Mouse (Mus musculus): ENCODE results near the gene Tex22. TPM values are rescaled to one million over a fixed set of nuclear protein-coding genes. Genes with fewer than 3 reads are reported as not detected.

Gene Tex22
- total RNA-seq, 2 experiments from 2014 or later = 0.42 to 0.45 TPM

DNA sequence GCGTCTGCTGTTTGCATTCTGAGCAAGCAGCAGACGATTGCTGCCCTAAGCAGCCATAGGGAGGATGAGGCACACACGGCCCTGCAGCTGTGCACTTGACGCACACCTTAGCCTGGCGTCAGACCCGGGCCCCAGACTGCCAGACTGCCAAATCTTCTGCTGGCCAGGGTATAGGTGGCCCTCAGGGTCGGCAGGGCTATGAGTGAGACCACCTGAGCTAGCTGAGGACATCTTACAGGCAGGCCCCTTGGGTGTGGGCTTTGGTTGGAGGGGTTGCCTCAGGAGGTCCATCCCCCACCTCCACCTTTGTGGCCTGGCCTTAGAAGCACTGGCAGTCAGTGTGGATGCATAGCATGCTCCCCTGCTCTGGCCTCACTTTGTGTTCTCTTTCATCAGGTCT, 61.1 kb downstream of the Tex22 start:
- Histone ChIP-seq H3K27ac (peak overlapping the region; percentile 20), H3K4me3 (no peak overlapping the region)
- intact Hi-C loops (cut with DNase I) = no loop called here
- no peak for DNase-seq (ENCODE audit: extremely low spot score in 1 of 2, low spot score in 2 of 2)
- TF ChIP-seq CTCF (IDR thresholded peaks at IDR 0.05) = no peak

GRCm38 (mm10) chr12:113136492-113137020, 62.3 kb downstream of the Tex22 start:
- no peak for DNase-seq (ENCODE audit: extremely low spot score in 1 of 2, low spot score in 2 of 2)
- peak overlapping the region; percentile 25; the same call in 1 of the 2 replicates for H3K27ac ChIP-seq
- intact Hi-C loops (cut with DNase I) = no loop called here
- H3K4me3 ChIP-seq = no peak overlapping the region
- TF ChIP-seq CTCF (IDR thresholded peaks at IDR 0.05) = no peak; the same call in 1 of the 2 replicates

DNA sequence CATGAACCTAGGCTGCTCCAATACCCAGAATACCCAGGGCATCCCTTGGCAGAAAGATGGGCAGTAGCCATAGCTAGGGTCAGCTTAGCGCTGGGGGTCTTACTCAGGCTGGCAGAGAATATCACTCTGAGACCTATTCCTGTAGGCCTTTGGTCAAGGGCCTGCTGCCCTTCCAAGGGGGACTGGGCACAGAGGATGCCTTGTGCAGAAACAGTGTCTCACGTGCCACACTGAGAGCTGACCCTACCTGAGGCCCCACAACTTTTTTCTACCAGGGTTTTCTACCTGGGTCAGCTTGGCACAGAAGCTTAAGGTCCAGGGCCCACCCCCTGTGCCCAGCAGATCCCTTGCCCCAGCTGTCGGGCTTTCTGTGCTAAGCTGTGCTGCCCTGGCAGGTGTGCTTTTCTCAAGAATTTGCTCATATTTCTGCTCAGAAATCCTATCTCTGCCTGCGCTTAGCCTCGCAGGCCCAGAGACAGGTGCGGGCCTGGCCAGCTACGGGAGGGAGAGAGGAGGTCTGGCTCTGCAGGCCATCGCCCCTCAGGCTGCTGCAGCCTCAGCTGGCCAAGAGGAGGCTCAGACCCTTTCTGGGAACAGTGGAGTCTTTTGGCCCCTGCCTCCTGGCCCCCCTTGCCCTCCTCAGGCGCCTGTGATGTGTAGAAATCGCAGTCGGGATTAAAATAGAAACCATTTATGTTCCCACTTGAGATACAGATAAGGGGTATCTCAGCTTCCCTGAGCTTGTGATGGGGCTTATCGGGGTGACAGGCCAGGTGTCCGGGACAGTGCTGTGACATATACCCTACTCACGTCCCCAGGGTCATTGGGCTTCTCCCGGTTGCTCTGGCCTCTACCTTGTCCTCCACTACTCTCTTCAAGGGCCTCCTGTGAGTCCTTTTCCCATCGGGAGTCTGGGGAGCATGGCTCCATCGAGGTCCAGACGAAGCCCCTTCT, 63.2 kb downstream of the Tex22 start:
- Histone ChIP-seq H3K27ac (no peak overlapping the region), H3K4me3 (no peak overlapping the region)
- intact Hi-C loops (cut with DNase I) = no loop called here
- TF ChIP-seq CTCF (IDR thresholded peaks at IDR 0.05) = no peak
- DNase-seq (ENCODE audit: extremely low spot score in 1 of 2, low spot score in 2 of 2) = no peak

DNA sequence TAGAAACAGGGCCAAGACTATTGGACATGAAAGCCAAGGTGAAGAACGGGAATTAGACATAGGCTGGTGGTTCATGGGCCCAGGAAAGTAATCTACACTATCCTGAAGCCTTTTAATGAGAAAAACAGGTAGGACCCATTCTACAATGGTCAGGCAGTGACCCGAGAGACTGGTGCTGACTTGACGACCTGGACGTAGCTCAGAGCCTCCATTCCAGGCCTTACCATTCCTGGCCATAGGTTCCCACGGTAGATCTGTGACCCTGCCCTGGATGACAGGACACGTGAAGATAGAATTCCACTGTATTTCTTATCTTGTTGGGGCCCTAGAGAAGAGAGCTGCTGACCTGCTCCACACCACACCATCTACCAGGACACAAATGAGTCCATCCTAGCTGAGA, 64.0 kb downstream of the Tex22 start:
- DNase-seq (ENCODE audit: extremely low spot score in 1 of 2, low spot score in 2 of 2) = no peak
- intact Hi-C loops (cut with DNase I) = no loop called here
- Histone ChIP-seq H3K27ac (peak overlapping the region; percentile 93), H3K4me3 (no peak overlapping the region)
- no peak for TF ChIP-seq CTCF (IDR thresholded peaks at IDR 0.05)

Small RNAs within 50 kb of the gene (microRNA-seq; reads per million reads assigned to microRNA genes)
- 0 reads per million in 2 experiments for gene Gm44471

Other genes with a start within 250 kb of the Tex22 start
- 10 to 100 TPM; 10.5 to 12.4 TPM for gene Cdca4, start 245.1 kb upstream of the Tex22 start, total RNA-seq (2021)
- under 1 TPM in 1 of 2 experiments, not detected in 1; 0.18 TPM for gene Gpr132, start 206.3 kb upstream of the Tex22 start, total RNA-seq (2021)
- 10 to 100 TPM; 57.9 to 62.2 TPM for gene Jag2, start 144.7 kb upstream of the Tex22 start, total RNA-seq (2021)
- 10 to 100 TPM; 10.1 to 13.7 TPM for gene Nudt14, start 132.4 kb upstream of the Tex22 start, total RNA-seq (2021)
- 10 to 100 TPM; 60.2 to 64.5 TPM for gene Btbd6, start 98.0 kb upstream of the Tex22 start, total RNA-seq (2021)
- 10 to 100 TPM; 45.6 to 46.6 TPM for gene Brf1, start 73.8 kb upstream of the Tex22 start, total RNA-seq (2021)
- 10 to 100 TPM; 62.8 to 68.0 TPM for gene Pacs2, start 60.0 kb upstream of the Tex22 start, total RNA-seq (2021)
- 10 to 100 TPM; 72.9 to 76.5 TPM for gene Mta1, start 23.8 kb downstream of the Tex22 start, total RNA-seq (2021)
- 100 to 1,000 TPM; 143 to 148 TPM for gene Crip2, start 65.7 kb downstream of the Tex22 start, total RNA-seq (2021)
- gene Crip1, start 71.8 kb downstream of the Tex22 start, total RNA-seq (2021) = 10 to 100 TPM; 14.4 to 15.0 TPM
- gene Tedc1, start 81.9 kb downstream of the Tex22 start, total RNA-seq (2021) = 1 to 10 TPM; 1.7 to 2.2 TPM
- gene Tmem121, start 111.4 kb downstream of the Tex22 start, total RNA-seq (2021) = 10 to 100 TPM; 27.8 to 28.6 TPM